Comparison of ENCODE assay signal across 29 mouse cellular contexts in the genomic region with DNA sequence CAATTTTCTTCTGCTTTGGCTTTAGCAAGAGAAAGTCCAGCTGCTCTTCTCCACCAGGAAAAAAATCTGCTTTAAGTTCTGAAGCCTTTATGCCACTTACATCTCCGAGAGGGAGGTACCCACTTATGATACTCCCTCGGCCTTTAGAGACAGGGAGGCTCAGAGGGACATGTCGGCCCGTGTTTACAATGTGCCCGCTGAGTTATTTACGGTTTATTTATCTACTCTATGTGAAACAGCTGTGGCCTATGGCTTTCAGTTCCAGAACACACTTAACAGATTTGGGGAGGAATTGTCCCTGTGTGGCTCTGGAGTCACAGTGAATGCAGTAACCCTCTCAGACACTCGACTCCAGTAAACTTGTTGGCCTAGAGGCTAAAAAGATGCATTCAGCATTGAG.
DNase-seq lines count a peak whose midpoint lies in the region; ATAC-seq and TF ChIP-seq lines count a peak whose summit lies in the region.
"Had no signal": no experiment of that assay in that cellular context is flagged by ENCODE, and none has a peak within 500 bp of the region (broad histone marks: within the 10 kb centered on the region; RNA-seq: fewer than 3 reads in every experiment).

No protein-coding gene starts in this region.

- H3K4me3 ChIP-seq in intestine, embryonic 15.5 days (replicated peaks) = no peak overlapping the region
- H3K4me3 ChIP-seq in intestine, embryonic 16.5 days (ENCODE audit: low read length) = no peak overlapping the region
- no peak overlapping the region for H3K4me3 ChIP-seq in thymus, adult 2 months (ENCODE audit: control insufficient read depth, insufficient read depth, low read length)
- H3K4me3 ChIP-seq: gastrocnemius, adult 2 months; heart, adult 2 months; heart, embryonic 12.5 days; hindbrain, embryonic 13.5 days; liver, embryonic 15.5 days; lung, embryonic 15.5 days; midbrain, embryonic 12.5 days; myocyte; neural tube, embryonic 12.5 days had no signal

- no peaks in the 10 kb centered on the region for H3K36me3 ChIP-seq in intestine, embryonic 15.5 days
- H3K36me3 ChIP-seq in intestine, embryonic 16.5 days (ENCODE audit: control insufficient read depth, insufficient read depth, low read length) = no peaks in the 10 kb centered on the region
- H3K36me3 ChIP-seq in thymus, adult 2 months (ENCODE audit: control insufficient read depth, insufficient read depth, low read length) = no peaks in the 10 kb centered on the region
- H3K36me3 ChIP-seq: G1E; heart, embryonic 12.5 days; hindbrain, embryonic 13.5 days; liver, embryonic 15.5 days; lung, embryonic 15.5 days; midbrain, embryonic 12.5 days; neural tube, embryonic 12.5 days had no signal

- H3K9me3 ChIP-seq in intestine, embryonic 15.5 days = no peaks in the 10 kb centered on the region
- no peaks in the 10 kb centered on the region for H3K9me3 ChIP-seq in intestine, embryonic 16.5 days (ENCODE audit: control insufficient read depth, low read length)
- H3K9me3 ChIP-seq: G1E; heart, embryonic 12.5 days; hindbrain, embryonic 13.5 days; liver, embryonic 15.5 days; lung, embryonic 15.5 days; midbrain, embryonic 12.5 days; neural tube, embryonic 12.5 days had no signal

- peak; percentile 16 for DNase-seq in kidney, postnatal 14 days
- DNase-seq in kidney, adult 11 months = no peak
- peak; percentile 25 for DNase-seq in embryo, embryonic 10 days (ENCODE audit: low spot score)
- peak; percentile 49 for DNase-seq in forelimb bud, embryonic 11.5 days (ENCODE audit: low read depth, low spot score)
- no peak for DNase-seq in frontal cortex, postnatal 14 days (ENCODE audit: low spot score in 2 of 2)
- no peak for DNase-seq in thymus, adult 2 months
- DNase-seq: adrenal gland, postnatal 10 days; cerebellum, adult 11 months; cerebellum, adult 9-10 months; gastrocnemius, adult 2 months; heart, adult 2 months; heart, postnatal 4 days; layer of hippocampus, postnatal 36 days; left cerebral cortex, postnatal 4 days; right cerebral cortex, adult 18-20 months; spleen, adult 18-20 months; thymus, postnatal 25 days had no signal

- no peak for TF ChIP-seq CTCF in thymus, adult 2 months (IDR thresholded peaks at IDR 0.05; ENCODE audit: borderline replicate concordance, control insufficient read depth, extremely low read depth, insufficient read depth, low read length, poor library complexity)

- H3K4me2 ChIP-seq in intestine, embryonic 15.5 days (replicated peaks) = no peak overlapping the region
- H3K4me2 ChIP-seq in intestine, embryonic 16.5 days (ENCODE audit: low read depth, low read length) = no peak overlapping the region
- H3K4me2 ChIP-seq: heart, embryonic 12.5 days; hindbrain, embryonic 13.5 days; liver, embryonic 15.5 days; lung, embryonic 15.5 days; midbrain, embryonic 12.5 days; neural tube, embryonic 12.5 days had no signal

- H3K4me1 ChIP-seq in intestine, embryonic 15.5 days (replicated peaks) = no peaks in the 10 kb centered on the region
- no peaks in the 10 kb centered on the region for H3K4me1 ChIP-seq in intestine, embryonic 16.5 days (ENCODE audit: control insufficient read depth, insufficient read depth, low read length)
- no peaks in the 10 kb centered on the region for H3K4me1 ChIP-seq in thymus, adult 2 months (replicated peaks; ENCODE audit: control insufficient read depth, insufficient read depth, low read length)
- H3K4me1 ChIP-seq: heart, embryonic 12.5 days; hindbrain, embryonic 13.5 days; liver, embryonic 15.5 days; lung, embryonic 15.5 days; midbrain, embryonic 12.5 days; neural tube, embryonic 12.5 days had no signal

- H3K27ac ChIP-seq in intestine, embryonic 15.5 days = 0 out of 2 replicates have a peak overlapping the region, but pooled peaks have one; percentile 17
- H3K27ac ChIP-seq in intestine, embryonic 16.5 days (ENCODE audit: low read length) = no peak overlapping the region
- H3K27ac ChIP-seq in thymus, adult 2 months (ENCODE audit: control insufficient read depth, insufficient read depth, low read length) = no peak overlapping the region
- H3K27ac ChIP-seq: gastrocnemius, adult 2 months; heart, adult 2 months; hindbrain, embryonic 13.5 days; liver, embryonic 15.5 days; lung, embryonic 15.5 days; midbrain, embryonic 12.5 days; neural tube, embryonic 12.5 days had no signal

- H3K27me3 ChIP-seq in intestine, embryonic 15.5 days (replicated peaks) = no peaks in the 10 kb centered on the region
- no peaks in the 10 kb centered on the region for H3K27me3 ChIP-seq in intestine, embryonic 16.5 days (replicated peaks; ENCODE audit: control insufficient read depth, insufficient read depth, low read length)
- no peaks in the 10 kb centered on the region for H3K27me3 ChIP-seq in thymus, adult 2 months (ENCODE audit: control insufficient read depth, insufficient read depth, low read length)
- H3K27me3 ChIP-seq: heart, embryonic 12.5 days; hindbrain, embryonic 13.5 days; liver, embryonic 15.5 days; lung, embryonic 15.5 days; midbrain, embryonic 12.5 days; neural tube, embryonic 12.5 days; Patski had no signal

- WGBS in intestine, embryonic 15.5 days = 21% methylated on average over 7 of the region's 7 CpGs
- 29% methylated on average over 7 of the region's 7 CpGs for WGBS in intestine, embryonic 16.5 days
- 74% methylated on average over 7 of the region's 7 CpGs for WGBS in thymus, adult 2 months

- TF ChIP-seq POLR2A in thymus, adult 2 months (IDR thresholded peaks at IDR 0.05; ENCODE audit: control insufficient read depth, extremely low read depth, insufficient read depth, low read length, poor library complexity) = no peak

- no peak for ATAC-seq in intestine, embryonic 15.5 days
- ATAC-seq in intestine, embryonic 16.5 days = no peak
- ATAC-seq: forebrain, embryonic 14.5 days; Patski had no signal

- H3K9ac ChIP-seq in intestine, embryonic 15.5 days = no peak overlapping the region
- no peak overlapping the region for H3K9ac ChIP-seq in intestine, embryonic 16.5 days (ENCODE audit: low read depth, low read length)
- H3K9ac ChIP-seq: heart, embryonic 12.5 days; hindbrain, embryonic 13.5 days; liver, embryonic 15.5 days; lung, embryonic 15.5 days; midbrain, embryonic 12.5 days; neural tube, embryonic 12.5 days had no signal

Comparison
In these comparisons a context has a peak if more than half of its experiments do, and no peak if none do; other contexts are left out.
1. DNase-seq: peak in kidney, postnatal 14 days (single experiment), embryo, embryonic 10 days (single experiment) and forelimb bud, embryonic 11.5 days (single experiment); none in kidney, adult 11 months (single experiment), frontal cortex, postnatal 14 days (0 of 2) and thymus, adult 2 months (single experiment).